Mouse (Mus musculus): ENCODE results near the gene Rpap1.
A peak's percentile ranks its signal among the peaks of the same experiment; 100 is the strongest.

The Rpap1 gene

GRCm38 (mm10) chr2:119787206-119787883 lies at the start of gene Rpap1:
Gene Rpap1 (minus strand): TSS chr2:119787537.
- DNase-seq (ENCODE audit: low spot score): peak; percentile 82

GRCm38 (mm10) chr2:119834231-119834630 lies 46.9 kb upstream of the Rpap1 start:
- DNase-seq (ENCODE audit: low spot score): no peak

GRCm38 (mm10) chr2:119830579-119830978 lies 43.2 kb upstream of the Rpap1 start:
- no peak for DNase-seq (ENCODE audit: low spot score)

GRCm38 (mm10) chr2:119821136-119821535 lies 33.8 kb upstream of the Rpap1 start:
- no peak for DNase-seq (ENCODE audit: low spot score)

GRCm38 (mm10) chr2:119818668-119819272 lies 31.4 kb upstream of the Rpap1 start:
- no peak for DNase-seq (ENCODE audit: low spot score)

- DNase-seq (ENCODE audit: low spot score): no peak
These were observed 29.7 kb upstream of the Rpap1 start for GRCm38 (mm10) chr2:119817047-119817446.

- DNase-seq (ENCODE audit: low spot score): no peak
These were observed 29.3 kb upstream of the Rpap1 start for GRCm38 (mm10) chr2:119816611-119817010.

- DNase-seq (ENCODE audit: low spot score): no peak
These were observed 27.1 kb upstream of the Rpap1 start for GRCm38 (mm10) chr2:119814376-119814933.

- no peak for DNase-seq (ENCODE audit: low spot score)
These were observed 24.3 kb upstream of the Rpap1 start for GRCm38 (mm10) chr2:119811490-119812146.

- DNase-seq (ENCODE audit: low spot score): no peak
These were observed 23.6 kb upstream of the Rpap1 start for GRCm38 (mm10) chr2:119810890-119811289.

GRCm38 (mm10) chr2:119808881-119809280 lies 21.5 kb upstream of the Rpap1 start:
- DNase-seq (ENCODE audit: low spot score): no peak

- no peak for DNase-seq (ENCODE audit: low spot score)
These were observed 21.1 kb upstream of the Rpap1 start for GRCm38 (mm10) chr2:119808438-119808837.

- no peak for DNase-seq (ENCODE audit: low spot score)
These were observed 18.2 kb upstream of the Rpap1 start for GRCm38 (mm10) chr2:119805536-119805935.

- no peak for DNase-seq (ENCODE audit: low spot score)
These were observed 17.4 kb upstream of the Rpap1 start for GRCm38 (mm10) chr2:119804776-119805175.

- no peak for DNase-seq (ENCODE audit: low spot score)
These were observed 16.9 kb upstream of the Rpap1 start for GRCm38 (mm10) chr2:119804275-119804628.

- no peak for DNase-seq (ENCODE audit: low spot score)
These were observed 16.4 kb upstream of the Rpap1 start for GRCm38 (mm10) chr2:119803618-119804274.

GRCm38 (mm10) chr2:119802767-119803617 lies 15.7 kb upstream of the Rpap1 start:
- DNase-seq (ENCODE audit: low spot score): no peak

GRCm38 (mm10) chr2:119800876-119801846 lies 13.8 kb upstream of the Rpap1 start:
- DNase-seq (ENCODE audit: low spot score): no peak

GRCm38 (mm10) chr2:119799961-119800550 lies 12.7 kb upstream of the Rpap1 start:
- peak; percentile 45 for DNase-seq (ENCODE audit: low spot score)

Measured in T-cell, adult 2 months (primary cell).